Mouse (Mus musculus) kidney, adult 18-20 months (tissue): Measurements from ENCODE around the gene Mprip.
A peak's percentile ranks its signal among the peaks of the same experiment; 100 is the strongest.
"Not testable (repeated sequence)": the region's sequence is repeated elsewhere in the genome, so short reads cannot be mapped to it uniquely, and the experiment has no call there.

ENCODE experiments used
- DNase-seq: peaks from one replicate; pipeline ENCODE4 v3.0.0; 2021

Gene Mprip

DNA sequence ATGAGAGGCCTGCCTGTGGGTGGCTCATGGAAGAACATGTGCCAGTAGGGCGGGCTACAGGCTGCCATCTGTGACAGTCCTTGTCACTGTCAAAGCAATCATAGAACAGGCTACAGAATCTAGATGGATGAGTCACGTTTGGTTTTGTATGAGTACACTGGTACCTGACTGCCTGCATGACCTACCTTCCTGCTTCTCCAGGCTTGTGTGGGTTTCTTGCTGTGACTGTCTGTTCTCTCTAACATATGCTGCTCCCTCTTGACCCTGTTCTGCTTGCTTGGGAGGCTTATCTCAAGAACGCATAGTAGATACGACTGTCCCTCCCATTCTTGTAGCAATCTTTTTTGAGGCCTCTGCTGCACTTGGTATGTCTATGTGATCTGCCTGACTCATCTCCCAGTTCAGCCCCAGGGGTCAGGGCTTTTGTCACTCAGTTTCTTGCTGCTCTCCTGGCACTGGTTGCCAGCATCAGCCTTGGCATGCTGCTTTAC is 56.7 kb downstream of the Mprip start:
- no peak for DNase-seq

DNA sequence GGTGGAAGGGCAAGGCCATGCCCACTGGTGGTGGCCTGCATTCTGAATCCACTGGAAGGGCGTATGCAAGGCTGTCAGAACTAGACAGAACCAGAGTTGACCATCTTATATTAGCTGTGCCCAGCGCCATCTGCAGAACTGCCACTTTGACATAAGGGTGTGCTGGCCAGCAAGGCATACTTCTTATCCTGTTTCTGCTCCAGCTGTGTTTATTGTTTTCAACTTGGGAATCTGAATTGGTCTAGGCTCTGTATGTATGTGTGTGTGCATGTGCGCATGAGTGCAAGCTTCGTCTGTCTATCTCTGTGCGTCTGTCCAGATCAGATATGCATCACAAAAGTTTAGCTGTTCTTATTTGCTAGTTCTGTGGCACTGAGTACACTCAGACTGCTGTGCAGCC is 58.1 kb downstream of the Mprip start:
- no peak for DNase-seq

DNA sequence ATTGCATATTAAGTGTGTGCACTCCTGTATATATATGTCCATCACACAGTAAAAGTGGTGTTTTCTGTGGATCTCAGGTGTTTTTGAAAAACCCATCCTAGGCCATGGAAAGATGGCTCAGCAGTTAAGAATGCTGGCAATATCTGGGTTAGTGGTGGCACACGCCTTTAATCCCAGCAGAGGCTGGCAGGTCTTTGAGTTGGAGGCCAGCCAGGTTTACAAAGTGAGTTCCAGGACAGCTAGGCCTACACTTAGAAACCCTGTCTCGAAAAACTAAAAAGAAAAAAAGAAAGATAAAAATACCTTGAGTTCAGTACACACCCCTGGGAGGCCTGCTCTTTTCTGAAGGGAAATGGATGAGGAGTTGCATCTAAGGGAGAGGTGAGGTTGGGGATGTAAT is 60.3 kb downstream of the Mprip start:
- no peak for DNase-seq

DNA sequence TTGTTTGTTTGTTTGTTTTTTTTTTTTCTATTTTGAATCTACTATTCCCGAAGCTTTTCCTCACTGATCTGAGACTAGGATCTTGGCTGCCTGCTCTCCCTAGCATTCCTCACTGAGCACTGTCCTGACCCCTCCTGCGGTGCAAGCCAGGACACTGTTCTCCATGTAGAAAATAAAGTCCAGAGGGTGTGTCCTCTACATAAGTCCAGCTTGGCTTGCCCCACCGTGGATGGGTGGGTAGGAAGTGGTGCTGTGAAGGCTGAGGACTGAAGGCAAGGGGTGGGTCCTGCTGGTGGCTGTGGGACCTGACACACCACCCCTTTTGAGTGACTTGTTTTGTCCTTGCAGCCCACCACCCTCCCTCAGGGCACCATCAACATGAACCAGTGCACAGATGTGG is 66.1 kb downstream of the Mprip start:
- DNase-seq: no peak

DNA sequence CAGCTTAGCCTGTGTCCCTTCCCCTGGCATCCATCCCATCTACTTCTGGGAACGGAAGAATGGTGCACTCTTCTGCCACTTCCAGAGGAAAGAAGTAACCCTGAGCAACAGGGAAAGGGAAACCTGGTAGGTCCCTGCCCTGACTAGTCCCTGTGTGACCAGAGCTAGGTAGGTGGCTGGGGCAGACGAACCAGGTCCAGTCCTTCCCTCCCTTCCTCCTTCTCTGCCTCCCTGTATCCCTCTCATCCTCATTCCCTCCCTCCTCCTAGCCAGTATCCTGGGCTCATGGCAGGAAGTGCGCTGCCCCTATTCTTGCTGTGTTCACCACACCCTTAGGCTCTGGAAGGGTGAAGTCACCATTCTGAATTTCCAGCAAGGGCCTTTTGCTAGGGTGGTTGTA is 70.7 kb downstream of the Mprip start:
- DNase-seq: no peak

DNA sequence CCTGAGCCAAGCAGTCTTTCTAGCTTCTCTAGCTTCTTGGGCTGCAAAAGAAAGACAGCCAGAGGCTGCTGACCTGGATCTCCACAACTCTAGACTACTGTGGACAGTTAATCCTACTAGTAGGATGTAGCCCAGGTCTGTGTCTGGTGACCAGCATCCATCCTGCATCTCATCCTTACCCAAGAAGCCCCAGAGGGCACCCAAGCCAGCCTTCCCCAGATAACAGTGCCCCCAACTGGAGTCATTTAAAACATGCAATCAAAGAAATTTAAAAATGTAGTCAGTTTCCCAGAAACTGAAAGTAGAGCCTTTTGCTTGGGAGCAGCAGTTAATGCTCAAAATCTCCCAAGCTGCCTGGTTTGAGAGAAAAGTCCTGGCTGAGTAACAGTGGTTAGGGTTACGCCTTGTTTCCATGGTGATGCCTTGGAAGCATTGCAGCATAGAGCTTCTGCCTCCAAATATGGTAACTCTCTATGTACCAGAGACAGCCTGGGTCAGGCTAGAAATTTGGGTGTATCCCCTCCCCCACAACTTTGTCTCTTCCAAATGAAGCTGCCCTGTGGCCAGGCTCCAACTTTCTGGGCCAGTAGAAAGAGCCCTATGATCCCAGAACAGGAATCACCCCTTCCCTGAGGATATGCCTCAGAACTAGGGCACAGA is 71.4 kb downstream of the Mprip start:
- DNase-seq: peak; percentile 34

DNA sequence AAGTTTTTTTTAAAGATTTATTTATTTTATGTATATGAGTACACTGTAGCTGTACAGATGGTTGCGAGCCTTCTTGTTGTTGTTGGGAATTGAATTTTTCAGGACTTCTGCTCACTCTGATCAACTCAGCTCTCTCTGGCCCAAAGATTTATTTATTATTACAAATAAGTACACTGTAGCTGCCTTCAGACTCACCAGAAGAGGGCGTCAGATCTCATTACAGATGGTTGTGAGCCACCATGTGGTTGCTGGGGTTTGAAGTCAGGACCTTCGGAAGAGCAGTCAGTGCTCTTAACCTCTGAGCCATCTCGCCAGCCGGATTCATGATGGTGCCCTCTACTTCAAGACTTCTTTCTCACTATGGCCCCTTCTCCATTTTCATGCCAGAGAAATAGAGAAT is 72.5 kb downstream of the Mprip start:
- DNase-seq: not testable (repeated sequence)

DNA sequence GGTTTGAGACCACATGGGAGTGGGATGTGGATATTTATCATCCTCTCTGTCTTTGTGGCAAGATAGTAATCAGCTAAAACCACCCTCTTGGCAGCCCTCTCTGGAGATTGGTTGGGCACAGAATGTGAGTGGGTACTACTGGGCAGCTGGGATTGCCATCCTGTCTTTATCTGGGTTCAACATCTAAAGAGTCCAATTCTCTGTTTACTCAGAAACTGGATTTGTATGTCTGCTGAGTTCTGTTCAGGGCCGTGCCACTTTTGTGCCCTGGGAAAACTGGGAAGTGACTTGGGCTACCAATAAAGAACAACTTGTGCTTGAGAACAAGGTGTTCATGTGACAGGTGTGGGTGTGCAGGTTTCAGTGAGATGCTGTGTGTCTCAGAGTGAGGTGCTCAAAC is 73.2 kb downstream of the Mprip start:
- DNase-seq: no peak

DNA sequence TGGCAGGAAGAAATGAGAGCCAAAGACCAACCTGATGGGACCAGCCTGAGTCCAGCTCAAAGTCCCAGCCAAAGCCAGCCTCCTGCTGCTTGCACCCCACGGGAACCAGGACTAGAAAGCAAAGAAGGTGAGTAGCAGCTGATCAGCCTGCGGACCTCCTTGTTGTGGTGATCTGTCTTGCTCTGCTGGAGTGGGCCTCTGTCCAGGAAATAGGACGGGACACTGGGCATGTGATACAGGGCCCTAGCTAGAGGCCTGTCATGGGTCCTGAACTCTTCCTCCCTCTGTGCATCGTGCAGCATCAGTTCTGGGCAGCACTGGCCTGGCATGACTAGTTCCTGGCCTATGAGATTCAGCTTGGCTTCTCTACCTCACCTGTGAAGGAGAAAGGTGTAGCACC is 74.8 kb downstream of the Mprip start:
- not testable (repeated sequence) for DNase-seq

DNA sequence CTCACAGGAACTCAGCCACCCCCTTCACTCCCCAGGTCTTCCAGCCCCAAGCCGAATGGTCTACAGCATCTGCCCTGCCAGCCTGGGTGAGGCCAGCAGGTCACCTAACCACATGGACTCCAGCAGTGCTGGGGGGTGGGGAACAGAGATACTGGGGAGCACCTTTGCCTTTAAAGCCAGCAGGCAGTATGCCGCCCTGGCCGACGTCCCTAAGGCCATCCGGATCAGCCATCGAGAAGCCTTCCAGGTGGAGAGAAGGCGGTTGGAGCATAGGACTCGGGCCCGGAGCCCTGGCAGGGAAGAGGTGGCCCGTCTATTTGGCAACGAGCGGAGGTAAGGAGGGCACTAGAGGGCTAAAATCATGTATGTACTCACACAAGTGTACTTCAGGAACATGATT is 76.1 kb downstream of the Mprip start:
- DNase-seq: no peak

DNA sequence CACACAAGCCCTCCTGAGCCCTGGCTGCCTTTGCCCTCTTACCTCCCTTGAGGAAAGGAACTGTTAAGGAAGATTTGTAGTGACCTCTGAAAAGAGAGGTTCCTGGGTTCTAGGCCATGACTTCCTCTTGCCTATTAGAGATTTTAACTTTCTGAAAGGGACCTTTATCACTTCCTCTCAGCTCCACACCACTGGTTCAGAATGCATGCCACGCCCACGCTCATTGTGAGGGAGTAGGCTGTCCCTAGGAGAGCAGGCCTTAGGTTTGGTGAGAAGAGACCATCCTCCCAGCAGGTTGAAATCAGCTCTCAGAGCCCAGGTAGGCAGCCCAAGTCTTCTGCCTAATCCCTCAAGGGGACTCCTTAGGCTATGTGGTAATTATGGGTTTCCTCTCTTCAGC is 78.9 kb downstream of the Mprip start:
- DNase-seq: no peak

DNA sequence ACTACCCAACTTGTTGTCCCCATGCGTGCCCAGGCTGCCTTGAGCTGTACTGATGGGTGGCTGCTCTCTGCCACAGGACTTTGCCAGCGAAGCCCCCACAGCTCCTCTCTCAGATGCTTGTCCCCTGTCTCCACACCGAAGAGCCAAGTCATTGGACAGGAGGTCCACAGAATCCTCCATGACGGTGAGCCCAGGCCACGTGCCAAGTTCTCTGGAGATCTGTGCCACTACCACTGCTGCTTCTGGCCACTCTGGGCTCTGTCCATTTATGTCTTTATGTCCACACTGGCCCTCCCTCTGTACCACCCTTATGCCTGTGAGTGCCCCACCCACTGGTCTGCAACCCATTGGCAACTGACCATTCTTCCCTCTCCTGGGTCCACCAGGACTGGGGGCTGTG is 80.8 kb downstream of the Mprip start:
- DNase-seq: no peak

DNA sequence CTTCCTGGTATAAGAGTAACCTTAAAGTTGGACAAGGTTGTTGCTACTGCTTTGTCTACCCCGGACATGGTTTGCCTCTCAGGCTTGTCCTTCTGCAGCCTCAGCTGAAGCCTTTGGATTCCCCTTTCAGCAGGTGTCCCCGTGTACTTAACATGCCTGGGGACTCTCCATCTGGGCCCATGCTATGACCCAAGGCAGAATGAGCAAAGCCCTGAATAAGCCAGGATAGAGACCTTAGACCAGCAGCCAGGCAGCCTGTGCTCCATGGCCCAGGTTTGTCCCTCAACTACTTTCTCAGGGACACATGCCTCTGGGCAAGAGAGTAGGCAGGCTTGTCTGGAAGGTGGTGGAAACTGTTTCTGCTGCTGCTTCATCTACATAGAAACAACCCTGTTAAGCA is 82.2 kb downstream of the Mprip start:
- DNase-seq: no peak

DNA sequence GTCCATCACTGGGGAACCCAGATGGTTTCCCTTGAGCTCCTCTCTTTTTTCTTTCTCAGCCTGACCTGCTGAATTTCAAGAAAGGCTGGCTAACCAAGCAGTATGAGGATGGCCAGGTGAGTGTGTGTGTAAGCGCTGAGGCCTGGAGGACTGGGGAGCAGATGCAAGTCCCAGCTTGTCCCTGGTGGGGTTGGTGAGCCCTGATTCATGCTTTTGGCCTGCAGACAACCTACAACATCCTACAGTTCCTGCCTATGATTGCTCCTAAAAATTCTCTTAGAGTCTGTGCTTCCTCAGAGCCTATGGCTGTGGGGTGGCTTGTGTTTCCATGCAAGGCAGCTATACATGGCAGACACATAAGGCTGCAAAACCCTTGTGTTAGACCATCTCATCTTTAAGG is 82.6 kb downstream of the Mprip start:
- no peak for DNase-seq

DNA sequence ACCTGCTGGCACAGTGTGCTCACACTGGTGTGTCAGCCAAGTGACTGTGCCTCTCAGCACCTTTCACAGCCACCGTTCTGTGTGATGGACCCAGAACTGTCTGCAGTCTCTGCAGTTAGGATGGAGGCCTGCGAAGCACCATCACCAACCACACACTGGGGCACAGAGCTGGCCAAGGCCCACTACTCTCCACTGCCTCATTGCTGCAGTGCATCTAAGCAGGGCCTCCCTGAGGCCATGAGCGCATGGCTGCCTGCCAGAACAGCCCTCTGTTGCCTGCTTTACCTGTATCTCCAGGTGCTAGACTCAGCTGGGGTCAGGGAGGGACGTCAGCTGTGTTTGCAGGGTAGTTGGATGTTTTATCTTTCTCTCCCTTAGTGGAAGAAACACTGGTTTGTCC is 83.3 kb downstream of the Mprip start:
- DNase-seq: no peak

DNA sequence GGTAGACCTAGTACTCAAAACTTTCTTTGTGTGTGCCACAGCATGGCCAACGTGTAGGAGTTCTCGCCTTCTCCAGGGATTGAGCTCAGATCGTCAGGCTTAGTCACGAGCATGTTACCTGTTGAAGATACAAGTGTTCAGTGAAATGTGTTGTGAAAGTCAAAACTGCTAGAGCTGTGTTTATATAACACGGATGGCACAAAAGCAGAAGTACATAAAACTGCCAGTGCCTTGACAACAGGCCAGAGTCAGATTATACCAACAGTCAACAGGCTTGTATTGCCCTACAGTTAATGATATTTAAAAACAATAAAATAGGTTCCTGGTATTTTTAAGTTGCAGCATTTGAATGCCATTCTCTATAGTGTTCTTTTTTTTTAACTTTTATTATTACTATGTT is 84.7 kb downstream of the Mprip start:
- DNase-seq: no peak

DNA sequence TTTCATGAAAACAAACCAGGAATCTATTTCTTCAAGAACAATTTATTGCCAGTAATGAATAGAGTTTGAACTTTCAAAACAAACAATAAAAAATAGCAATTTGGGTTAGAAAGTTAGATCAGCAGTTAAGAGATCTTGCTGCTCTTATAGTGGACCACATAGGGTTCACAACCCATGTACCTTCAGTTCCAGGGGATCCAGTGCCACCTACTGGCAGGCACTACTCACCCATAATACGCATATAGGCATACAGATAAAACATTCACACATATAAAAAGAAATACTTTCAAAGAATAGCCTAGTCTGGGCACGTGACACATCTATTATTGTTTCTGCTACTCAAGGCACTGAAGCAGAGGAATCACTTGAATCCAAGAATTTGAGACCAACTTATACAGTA is 85.5 kb downstream of the Mprip start:
- DNase-seq: peak; percentile 72

DNA sequence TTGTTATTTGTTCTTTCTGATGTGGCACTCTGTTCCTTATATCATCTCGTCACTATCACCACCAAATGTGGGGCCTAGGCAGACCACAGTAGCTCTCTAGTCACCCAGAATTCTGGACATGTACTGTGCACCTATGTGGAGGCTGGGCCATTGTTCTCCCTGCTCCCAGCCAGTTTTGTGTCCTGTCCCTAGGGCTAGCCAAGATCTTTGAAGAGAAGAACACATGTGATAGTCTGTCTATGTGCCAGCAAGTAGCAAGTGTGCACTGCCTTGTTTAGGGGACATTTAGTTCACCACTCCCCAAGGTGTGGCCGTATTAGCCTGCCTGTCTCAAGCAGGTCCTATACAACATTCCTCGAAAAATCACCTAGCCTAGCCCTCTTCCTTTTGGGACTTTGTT is 87.9 kb downstream of the Mprip start:
- no peak for DNase-seq

DNA sequence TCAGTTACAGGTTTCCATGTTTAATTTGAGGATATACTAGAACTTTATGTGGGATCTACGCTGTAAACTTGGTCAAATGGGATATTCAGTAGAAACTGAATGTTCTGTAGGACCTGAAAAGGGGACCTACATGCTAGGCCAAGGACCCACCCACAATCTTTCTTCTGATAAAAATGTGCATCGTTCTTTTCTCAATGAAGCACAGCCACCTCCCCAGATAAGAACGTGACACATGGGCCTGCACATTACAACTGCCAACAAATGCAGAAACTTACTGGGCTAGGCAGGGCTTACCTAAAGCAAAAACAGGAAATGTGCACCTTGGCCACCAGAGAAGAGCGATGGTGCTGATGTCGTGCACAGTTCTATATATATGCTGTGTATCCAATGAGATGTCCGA is 93.4 kb downstream of the Mprip start:
- no peak for DNase-seq

DNA sequence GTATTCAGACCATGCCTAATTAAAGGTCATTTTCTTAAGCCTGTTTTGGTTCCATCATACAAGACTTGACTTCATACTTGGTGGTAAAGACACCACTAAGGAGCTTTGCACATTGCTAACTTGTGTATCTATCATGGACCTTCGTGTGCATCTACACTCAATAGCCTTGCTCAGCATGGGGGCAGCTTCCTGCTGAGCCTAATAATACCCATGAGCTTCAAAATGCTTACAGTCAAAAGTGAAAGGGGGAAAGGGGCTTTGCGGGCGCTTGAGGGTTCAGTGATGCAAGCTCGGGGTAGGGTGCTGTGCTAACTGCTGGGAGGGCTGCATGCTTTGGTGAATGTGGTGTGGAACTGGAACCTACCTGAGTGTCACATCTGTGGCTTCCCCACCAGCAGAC is 95.2 kb downstream of the Mprip start:
- no peak for DNase-seq

DNA sequence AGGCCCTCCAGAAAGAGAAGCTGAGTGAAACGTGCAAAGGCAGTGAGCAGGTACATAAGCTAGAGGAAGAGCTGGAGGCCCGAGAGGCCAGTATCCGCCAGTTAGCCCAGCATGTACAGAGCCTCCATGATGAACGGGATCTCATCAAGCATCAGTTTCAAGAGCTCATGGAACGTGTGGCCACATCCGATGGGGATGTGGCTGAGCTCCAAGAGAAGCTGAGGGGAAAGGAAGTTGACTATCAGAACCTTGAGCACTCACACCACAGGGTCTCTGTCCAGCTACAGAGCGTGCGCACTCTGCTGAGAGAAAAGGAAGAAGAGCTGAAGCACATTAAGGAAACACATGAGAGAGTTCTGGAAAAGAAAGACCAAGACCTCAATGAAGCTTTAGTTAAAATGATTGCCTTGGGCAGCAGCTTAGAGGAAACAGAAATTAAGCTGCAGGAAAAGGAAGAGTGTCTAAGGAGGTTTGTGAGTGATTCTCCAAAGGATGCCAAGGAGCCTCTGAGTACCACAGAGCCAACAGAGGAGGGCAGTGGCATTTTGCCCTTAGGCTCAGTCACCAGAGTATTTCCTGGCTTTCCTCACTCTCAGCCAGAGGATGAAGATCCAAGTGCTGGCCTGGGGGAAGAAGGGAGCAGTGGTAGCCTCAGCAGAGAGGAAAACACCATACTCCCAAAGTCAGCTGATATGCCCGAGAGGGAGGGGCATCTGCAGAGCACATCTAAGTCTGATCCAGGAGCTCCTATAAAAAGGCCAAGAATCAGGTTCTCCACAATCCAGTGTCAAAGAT is 97.3 kb downstream of the Mprip start:
- no peak for DNase-seq

DNA sequence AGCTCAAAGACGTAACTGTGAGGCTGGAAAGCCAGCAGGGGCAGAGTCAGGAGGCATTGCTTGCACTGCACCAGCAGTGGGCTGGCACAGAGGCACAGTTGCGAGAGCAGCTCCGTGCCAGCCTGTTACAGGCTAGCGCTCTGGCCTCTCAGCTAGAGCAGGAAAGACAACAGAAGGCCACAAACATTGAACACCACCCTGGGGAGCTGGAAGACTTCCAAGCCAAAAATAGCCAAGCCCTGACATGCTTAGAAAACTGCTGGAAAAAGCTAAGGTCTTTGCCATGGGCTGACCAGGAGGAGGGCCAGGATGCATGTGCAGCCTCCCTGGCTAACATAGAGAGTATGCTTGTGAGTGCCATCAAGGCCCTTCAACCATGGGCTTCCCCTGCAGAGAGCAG is 98.1 kb downstream of the Mprip start:
- peak; percentile 26 for DNase-seq

DNA sequence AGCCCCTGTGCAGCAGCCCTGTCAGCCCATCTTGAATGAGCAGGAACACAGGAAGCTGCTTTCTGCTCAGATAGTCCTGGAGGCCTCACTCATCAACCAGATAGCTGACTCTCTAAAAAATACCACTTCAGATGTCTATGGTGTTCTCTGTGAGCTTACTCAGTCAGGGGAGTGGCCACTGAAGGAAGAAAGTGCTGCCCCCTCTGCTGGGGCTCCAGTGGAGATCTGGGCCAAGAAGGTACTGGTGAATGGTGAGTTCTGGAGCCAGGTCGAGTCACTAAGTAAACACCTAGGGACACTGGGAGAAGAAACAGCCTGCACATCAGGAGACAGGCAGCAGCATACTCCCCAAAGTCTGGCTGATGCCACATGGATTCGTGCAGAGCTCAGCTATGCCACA is 98.5 kb downstream of the Mprip start:
- DNase-seq: no peak

DNA sequence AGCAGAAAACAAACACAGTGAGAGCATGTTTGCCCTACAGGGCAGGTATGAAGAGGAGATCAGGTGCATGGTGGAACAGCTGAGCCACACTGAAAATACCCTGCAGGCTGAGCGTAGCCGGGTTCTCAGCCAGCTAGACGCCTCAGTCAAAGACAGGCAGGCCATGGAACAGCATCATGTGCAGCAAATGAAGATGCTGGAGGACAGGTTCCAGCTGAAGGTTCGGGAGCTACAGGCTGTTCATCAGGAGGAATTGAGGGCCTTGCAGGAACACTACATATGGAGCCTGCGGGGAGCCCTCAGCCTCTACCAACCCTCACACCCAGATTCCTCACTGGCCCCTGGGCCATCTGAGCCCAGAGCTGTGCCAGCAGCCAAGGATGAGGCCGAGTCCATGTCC is 99.7 kb downstream of the Mprip start:
- no peak for DNase-seq

DNA sequence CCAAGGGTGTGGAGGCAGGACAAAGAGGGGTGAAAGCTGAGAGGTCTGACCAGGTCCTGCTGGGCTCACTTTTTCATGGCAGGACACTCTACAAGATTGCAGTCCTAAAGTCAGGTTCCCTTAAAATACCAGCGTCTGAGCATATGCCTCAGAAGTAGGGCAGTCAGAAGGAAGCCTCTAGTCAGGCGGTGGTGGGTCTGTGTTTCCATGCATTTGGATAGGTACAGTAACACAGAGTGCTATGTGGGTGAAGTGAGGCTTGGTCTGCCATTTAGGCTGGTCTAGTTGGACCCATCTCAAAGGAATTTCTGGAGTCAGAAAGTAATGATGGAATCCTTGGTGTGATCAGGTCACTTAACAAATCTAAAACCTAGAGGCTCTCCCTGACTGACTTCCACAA is 108.2 kb downstream of the Mprip start:
- DNase-seq: no peak
